Mouse (Mus musculus) kidney, embryonic 16.5 days (tissue): ENCODE data around the gene Glo1. TPM values are rescaled to one million over a fixed set of nuclear protein-coding genes. Genes with fewer than 3 reads are reported as not detected.
A peak's percentile ranks its signal among the peaks of the same experiment; 100 is the strongest.
"Not testable (repeated sequence)": the region's sequence is repeated elsewhere in the genome, so short reads cannot be mapped to it uniquely, and the experiment has no call there.

Source experiments
- ATAC-seq: fragments of 200-750 bp; cut with Nextera tagmentation; 2 replicates; pipeline ENCODE4 v1.8.0; 2017; ENCODE audit warnings: moderate TSS enrichment; ENCODE audit not compliant: low FRiP score, low TSS enrichment
- H3K27ac ChIP-seq: fragments of 300-500 bp; sonication (generic); 2 replicates; pipeline ENCODE4 v1.5.1; 2014; ENCODE audit warnings: low read length
- H3K27me3 ChIP-seq: fragments of 300-500 bp; sonication (generic); 2 replicates; pipeline ENCODE4 v1.6.1; 2014; ENCODE audit warnings: low read length, control low read depth, mixed read lengths; ENCODE audit not compliant: insufficient read depth
- H3K36me3 ChIP-seq: fragments of 300-500 bp; sonication (generic); 2 replicates; pipeline ENCODE4 v1.6.1; 2014; ENCODE audit warnings: low read length, control low read depth, mixed read lengths; ENCODE audit not compliant: insufficient read depth
- H3K4me1 ChIP-seq: fragments of 300-500 bp; sonication (generic); 2 replicates; pipeline ENCODE4 v1.6.1; 2014; ENCODE audit warnings: low read length, control low read depth, mixed read lengths; ENCODE audit not compliant: insufficient read depth
- H3K4me2 ChIP-seq: fragments of 300-500 bp; sonication (generic); replicated peaks from 2 replicates; pipeline ENCODE4 v1.6.1; 2014; ENCODE audit warnings: low read depth, low read length
- H3K4me3 ChIP-seq: fragments of 300-500 bp; sonication (generic); 2 replicates; pipeline ENCODE4 v1.5.1; 2014; ENCODE audit warnings: mild to moderate bottlenecking, low read length
- H3K9ac ChIP-seq: fragments of 300-500 bp; sonication (generic); replicated peaks from 2 replicates; pipeline ENCODE4 v1.6.1; 2014; ENCODE audit warnings: low read length
- H3K9me3 ChIP-seq: fragments of 300-500 bp; sonication (generic); 2 replicates; pipeline ENCODE4 v1.6.1; 2016; ENCODE audit warnings: low read length, control low read depth
- whole genome bisulfite sequencing: fragments of 180-500 bp; shearing (Covaris S2); extraction: QIAGEN DNeasy Blood & Tissue Kit; methylation state at CpG from one replicate; pipeline ENCODE4 v1.1.7; 2014; 5-methylcytosine and 5-hydroxymethylcytosine counted together
- polyA plus RNA-seq: library from polyadenylated mRNA; unstranded; fragments of >200 nt; fragmentation: Nextera tagmentation; extraction: Ambion mirVana; gene quantifications from 2 replicates; pipeline ENCODE4 v1.2.1, GENCODE M21; 2015

The Glo1 gene
- 216 and 222 TPM in 2 replicates for polyA plus RNA-seq

DNA sequence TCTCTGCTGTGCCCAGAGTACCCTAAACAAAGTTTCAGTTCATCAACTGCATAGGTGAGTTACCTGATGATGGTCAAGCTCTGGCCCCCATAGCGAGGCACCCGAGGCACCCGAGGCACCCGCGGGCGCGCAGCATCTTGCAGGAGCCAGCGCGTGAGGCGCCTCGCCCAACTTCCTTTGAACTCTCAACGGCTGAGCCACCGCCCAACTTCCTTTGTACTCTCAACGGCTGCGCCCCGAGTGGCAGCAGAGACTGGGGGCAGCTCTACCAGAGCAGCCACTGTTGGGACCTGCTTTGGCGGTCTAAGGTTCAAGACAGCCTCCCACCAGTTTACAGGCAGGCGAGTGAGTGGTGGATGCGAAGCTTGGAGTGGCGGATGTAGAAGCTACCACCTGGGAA is at the start of gene Glo1:
Gene Glo1 (minus strand): TSS at position 153 of the 400 bp plus-strand sequence.
- H3K27me3 ChIP-seq, H3K36me3 ChIP-seq, H3K4me1 ChIP-seq, H3K4me3 ChIP-seq, H3K9ac ChIP-seq, H3K4me2 ChIP-seq, ATAC-seq, H3K9me3 ChIP-seq, H3K27ac ChIP-seq: not testable (repeated sequence)
- WGBS = no CpG with 5 or more reads among the region's 20 CpGs

GRCm38 (mm10) chr17:30675021-30675740 is 48.5 kb upstream of the Glo1 start:
- H3K4me3 ChIP-seq = no peak overlapping the region
- H3K9ac ChIP-seq = no peak overlapping the region
- H3K36me3 ChIP-seq = no peaks in the 10 kb centered on the region
- ATAC-seq = no peak
- no peaks in the 10 kb centered on the region for H3K4me1 ChIP-seq
- WGBS = 88% methylated on average over 9 of the region's 9 CpGs
- H3K4me2 ChIP-seq = no peak overlapping the region
- no peaks in the 10 kb centered on the region for H3K27me3 ChIP-seq
- H3K27ac ChIP-seq = no peak overlapping the region
- no peaks in the 10 kb centered on the region for H3K9me3 ChIP-seq

- Histone ChIP-seq H3K4me3 (no peak overlapping the region), H3K4me1 (no peaks in the 10 kb centered on the region), H3K36me3 (no peaks in the 10 kb centered on the region), H3K9me3 (no peaks in the 10 kb centered on the region), H3K9ac (no peak overlapping the region), H3K27me3 (no peaks in the 10 kb centered on the region), H3K4me2 (no peak overlapping the region), H3K27ac (no peak overlapping the region)
- WGBS = 91% methylated on average over 6 of the region's 6 CpGs
- no peak for ATAC-seq
Measured at GRCm38 (mm10) chr17:30673023-30673422, 46.4 kb upstream of the Glo1 start.

GRCm38 (mm10) chr17:30672556-30672955 is 45.9 kb upstream of the Glo1 start:
- Histone ChIP-seq H3K27me3 (no peaks in the 10 kb centered on the region), H3K4me2 (no peak overlapping the region), H3K27ac (no peak overlapping the region), H3K36me3 (no peaks in the 10 kb centered on the region), H3K4me1 (no peaks in the 10 kb centered on the region), H3K9ac (no peak overlapping the region), H3K9me3 (no peaks in the 10 kb centered on the region), H3K4me3 (no peak overlapping the region)
- WGBS = 75% methylated on average over 4 of the region's 4 CpGs
- ATAC-seq = no peak

GRCm38 (mm10) chr17:30664856-30665255 is 38.2 kb upstream of the Glo1 start:
- Histone ChIP-seq H3K4me2 (no peak overlapping the region), H3K9me3 (peaks cover 5% of the 10 kb centered on the region), H3K27me3 (no peaks in the 10 kb centered on the region), H3K9ac (no peak overlapping the region), H3K4me1 (no peaks in the 10 kb centered on the region), H3K4me3 (no peak overlapping the region), H3K27ac (no peak overlapping the region), H3K36me3 (no peaks in the 10 kb centered on the region)
- WGBS = 82% methylated on average over 5 of the region's 5 CpGs
- no peak for ATAC-seq

GRCm38 (mm10) chr17:30663170-30663569 is 36.5 kb upstream of the Glo1 start:
- no peak for ATAC-seq
- peaks cover 5% of the 10 kb centered on the region for H3K9me3 ChIP-seq
- H3K36me3 ChIP-seq = no peaks in the 10 kb centered on the region
- H3K4me3 ChIP-seq = no peak overlapping the region
- H3K4me1 ChIP-seq = no peaks in the 10 kb centered on the region
- H3K4me2 ChIP-seq = no peak overlapping the region
- no peak overlapping the region for H3K27ac ChIP-seq
- no peaks in the 10 kb centered on the region for H3K27me3 ChIP-seq
- WGBS = 87% methylated on average over 8 of the region's 8 CpGs
- H3K9ac ChIP-seq = no peak overlapping the region

- H3K27me3 ChIP-seq = no peaks in the 10 kb centered on the region
- H3K4me3 ChIP-seq = no peak overlapping the region
- no peaks in the 10 kb centered on the region for H3K4me1 ChIP-seq
- H3K4me2 ChIP-seq = no peak overlapping the region
- peaks cover 5% of the 10 kb centered on the region for H3K9me3 ChIP-seq
- no peak overlapping the region for H3K27ac ChIP-seq
- WGBS = 71% methylated on average over 8 of the region's 8 CpGs
- H3K36me3 ChIP-seq = no peaks in the 10 kb centered on the region
- ATAC-seq = no peak
- no peak overlapping the region for H3K9ac ChIP-seq
Measured at GRCm38 (mm10) chr17:30662131-30662530, 35.5 kb upstream of the Glo1 start.

- 10% methylated on average over 13 of the region's 13 CpGs for WGBS
- Histone ChIP-seq H3K27ac (peak overlapping the region; percentile 84), H3K36me3 (no peaks in the 10 kb centered on the region), H3K4me1 (no peaks in the 10 kb centered on the region), H3K9me3 (no peaks in the 10 kb centered on the region), H3K9ac (peak overlapping the region; percentile 71), H3K4me2 (peak overlapping the region; percentile 59), H3K4me3 (peak overlapping the region; percentile 45), H3K27me3 (no peaks in the 10 kb centered on the region)
- ATAC-seq = peak; percentile 89
Measured at GRCm38 (mm10) chr17:30658152-30658544, 31.5 kb upstream of the Glo1 start.

DNA sequence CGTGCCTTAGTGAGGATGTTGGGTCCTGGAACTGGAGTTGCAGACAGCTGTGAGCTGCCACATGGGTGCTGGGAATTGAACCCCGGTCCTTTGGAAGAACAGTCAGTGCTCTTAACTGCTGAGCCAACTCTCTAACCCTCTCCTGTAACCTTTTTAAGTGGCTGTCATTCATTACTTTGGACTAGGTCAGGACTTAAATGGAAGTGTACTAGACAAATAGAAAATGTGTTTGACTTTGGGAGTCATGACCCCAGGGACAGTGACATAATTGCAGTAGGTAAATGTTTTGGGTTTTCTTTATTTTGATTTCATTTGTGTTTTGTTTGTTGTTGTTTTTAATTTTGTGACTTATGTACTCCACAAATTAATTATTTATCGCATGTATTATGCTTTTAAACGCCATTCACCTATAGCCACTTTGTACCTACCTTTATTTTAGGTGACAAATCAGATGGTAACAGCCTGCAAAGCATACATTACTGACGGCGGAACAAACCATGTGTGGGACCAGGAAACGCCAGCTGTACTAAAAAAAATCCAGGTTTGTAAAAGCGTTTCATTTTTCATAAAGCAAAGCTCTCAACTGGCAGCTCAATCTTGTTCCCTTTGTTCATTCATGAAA is 31.0 kb upstream of the Glo1 start:
- H3K4me1 ChIP-seq = no peaks in the 10 kb centered on the region
- no peaks in the 10 kb centered on the region for H3K36me3 ChIP-seq
- peak; percentile 12; the same call in 1 of the 2 replicates for ATAC-seq
- no peaks in the 10 kb centered on the region for H3K27me3 ChIP-seq
- no peaks in the 10 kb centered on the region for H3K9me3 ChIP-seq
- H3K4me3 ChIP-seq = peak overlapping the region; percentile 45
- H3K27ac ChIP-seq = peak overlapping the region; percentile 84
- peak overlapping the region; percentile 59 for H3K4me2 ChIP-seq
- peak overlapping the region; percentile 71 for H3K9ac ChIP-seq
- WGBS = 49% methylated on average over 8 of the region's 8 CpGs

DNA sequence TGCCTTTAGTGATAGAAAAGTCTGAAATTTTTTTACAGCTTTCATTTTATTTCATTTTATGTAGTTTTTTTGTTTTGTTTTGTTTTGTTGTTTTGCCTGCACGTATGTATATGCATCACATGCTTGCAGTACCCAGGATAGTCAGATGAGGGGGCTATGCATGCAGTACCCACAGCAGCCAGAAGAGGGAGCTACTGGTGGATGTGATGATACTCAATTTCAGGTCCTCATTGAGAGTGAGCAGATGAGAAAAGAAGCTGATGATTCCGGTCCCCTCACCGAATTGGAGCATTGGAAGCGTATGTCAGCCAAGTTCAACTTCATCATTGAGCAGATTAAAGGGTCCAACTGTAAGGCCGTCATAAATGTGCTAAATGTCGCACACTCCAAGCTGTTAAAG is 26.3 kb upstream of the Glo1 start:
- no peak for ATAC-seq
- WGBS = 95% methylated on average over 6 of the region's 6 CpGs
- Histone ChIP-seq H3K4me3 (no peak overlapping the region), H3K27ac (no peak overlapping the region), H3K9ac (no peak overlapping the region), H3K4me2 (no peak overlapping the region), H3K36me3 (no peaks in the 10 kb centered on the region), H3K27me3 (no peaks in the 10 kb centered on the region), H3K4me1 (no peaks in the 10 kb centered on the region), H3K9me3 (peaks cover 4% of the 10 kb centered on the region)
